Mouse (Mus musculus): ENCODE results near the gene Btbd7.

The Btbd7 gene

DNA sequence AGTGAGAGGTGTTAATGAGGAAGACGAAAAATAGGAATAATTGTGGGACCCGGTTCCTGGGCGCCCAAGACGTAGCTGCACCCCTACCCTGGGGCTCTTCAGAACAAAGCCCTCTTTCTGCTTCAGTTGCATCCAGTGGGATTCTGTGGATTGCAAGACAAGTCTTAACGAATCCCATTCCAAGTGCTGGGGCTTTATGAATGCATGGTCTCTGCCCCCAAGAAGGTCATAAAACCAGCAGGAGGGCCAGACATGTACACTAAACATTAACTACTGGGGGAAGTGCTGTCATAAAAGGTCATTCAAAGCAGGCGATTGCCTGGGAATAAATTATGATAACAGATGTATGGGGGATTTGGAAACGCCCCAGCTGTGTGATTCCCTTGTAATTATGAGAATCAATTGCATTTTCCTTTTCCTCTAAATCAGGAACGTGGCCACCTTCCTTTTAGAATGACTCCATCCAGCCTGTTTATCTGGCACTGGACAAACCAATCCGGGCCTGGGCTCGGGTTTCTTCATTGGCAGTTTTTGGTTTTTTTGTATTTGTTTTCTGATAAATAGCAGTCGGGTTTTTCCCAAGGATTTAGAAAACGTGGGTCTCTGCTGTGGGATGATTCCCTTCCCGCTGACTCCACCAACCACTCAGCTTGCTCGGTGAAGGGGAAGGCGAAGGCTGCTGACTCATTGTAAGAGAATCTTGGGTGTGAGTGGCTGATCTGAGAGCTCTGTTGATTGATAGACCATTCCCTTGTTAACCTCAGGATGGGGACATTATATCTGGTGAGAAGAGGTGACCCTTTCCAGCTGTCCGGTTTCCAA lies 147.3 kb downstream of the Btbd7 start:
- no peak for DNase-seq (ENCODE audit: low read depth, low spot score)
